Mouse (Mus musculus) cerebellum, adult 11 months (tissue): ENCODE results near the gene Ablim1.

Experiments
- DNase-seq: peaks from one replicate; pipeline ENCODE4 v3.0.0; 2022

The Ablim1 gene

DNA sequence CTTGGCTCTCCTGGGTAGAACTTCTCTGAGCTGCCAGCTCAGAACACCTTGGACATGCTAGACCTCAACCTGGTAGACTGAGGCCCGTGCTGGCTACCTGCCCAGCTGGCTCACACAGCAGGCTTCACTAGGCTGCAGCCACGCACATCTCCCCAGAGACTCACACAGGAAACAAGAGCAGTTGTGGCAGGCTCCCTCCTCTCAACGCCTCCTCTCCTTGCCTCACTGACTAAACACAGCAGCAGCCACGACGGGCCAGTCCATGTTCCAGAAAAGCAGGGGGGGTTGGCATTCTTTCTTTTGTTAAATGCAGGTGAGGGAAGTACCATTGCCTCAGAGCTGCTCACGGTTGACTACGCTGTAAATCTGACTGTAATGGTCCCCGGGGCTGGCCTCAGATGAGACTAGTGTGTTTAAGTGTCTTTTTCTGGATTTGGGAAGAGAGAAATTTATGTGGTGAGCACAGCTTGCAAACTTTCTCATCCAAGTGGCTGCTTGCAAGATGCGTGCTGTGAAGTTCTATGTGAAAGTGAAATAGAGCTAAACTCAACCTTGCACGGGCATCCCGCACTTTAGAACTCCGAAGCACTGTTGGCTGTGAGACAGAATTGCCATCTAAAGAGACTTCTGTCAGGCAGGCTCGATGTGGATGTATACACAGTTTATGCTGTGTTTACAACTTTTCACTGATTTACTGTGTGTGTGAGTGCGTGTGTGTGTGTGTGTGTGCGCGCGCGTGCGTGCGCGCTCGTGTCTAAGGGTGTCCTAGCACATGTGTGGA, 195.7 kb downstream of the Ablim1 start:
- DNase-seq = peak; percentile 65

DNA sequence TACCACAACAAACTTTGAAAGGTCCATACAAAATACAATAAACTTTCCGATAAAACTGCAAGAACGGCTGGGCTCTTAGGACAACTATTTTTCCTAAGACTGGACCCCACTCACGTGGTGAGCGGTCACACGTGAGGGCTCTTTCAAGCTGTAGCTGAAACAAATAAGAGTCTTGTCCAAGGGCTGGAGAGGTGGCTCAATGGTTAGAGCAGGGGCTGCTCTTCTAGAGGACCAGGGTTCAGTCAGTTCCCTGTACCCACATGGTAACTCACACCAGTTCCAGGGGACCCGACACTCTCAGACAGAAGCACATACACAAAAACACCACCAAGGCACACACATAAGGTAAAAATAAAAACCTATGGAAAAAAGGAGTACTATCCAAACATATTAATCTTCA, 197.0 kb downstream of the Ablim1 start:
- no peak for DNase-seq

DNA sequence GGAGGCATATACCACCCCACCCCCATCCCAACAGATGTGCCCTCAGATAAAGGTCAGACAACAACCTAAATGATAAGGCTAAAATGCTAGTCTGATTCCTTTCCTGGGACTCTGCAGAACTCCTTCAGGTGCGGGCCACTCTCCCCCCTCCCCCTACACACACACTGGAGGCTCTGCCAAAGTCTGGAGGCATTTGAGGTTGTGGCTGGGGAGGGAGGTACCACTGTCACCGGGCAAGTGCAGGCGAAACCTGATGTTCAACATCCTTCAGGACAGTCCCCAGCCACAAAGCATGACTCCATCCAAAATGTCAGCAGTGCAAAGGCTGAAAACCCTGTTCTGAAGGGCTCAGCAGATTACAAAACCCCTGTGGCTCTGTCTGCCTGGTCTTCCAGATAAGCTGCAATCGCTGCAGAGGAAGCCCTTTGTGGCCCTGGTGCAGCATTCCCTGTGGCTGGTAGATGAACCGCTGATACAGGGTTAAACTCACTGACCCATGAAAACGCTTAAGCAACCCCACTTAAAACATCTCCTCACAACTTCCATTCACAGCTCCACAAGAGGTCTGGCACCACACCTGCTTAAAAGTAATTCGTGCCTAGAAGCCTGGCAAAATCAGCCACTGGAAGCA, 197.7 kb downstream of the Ablim1 start:
- DNase-seq = no peak

DNA sequence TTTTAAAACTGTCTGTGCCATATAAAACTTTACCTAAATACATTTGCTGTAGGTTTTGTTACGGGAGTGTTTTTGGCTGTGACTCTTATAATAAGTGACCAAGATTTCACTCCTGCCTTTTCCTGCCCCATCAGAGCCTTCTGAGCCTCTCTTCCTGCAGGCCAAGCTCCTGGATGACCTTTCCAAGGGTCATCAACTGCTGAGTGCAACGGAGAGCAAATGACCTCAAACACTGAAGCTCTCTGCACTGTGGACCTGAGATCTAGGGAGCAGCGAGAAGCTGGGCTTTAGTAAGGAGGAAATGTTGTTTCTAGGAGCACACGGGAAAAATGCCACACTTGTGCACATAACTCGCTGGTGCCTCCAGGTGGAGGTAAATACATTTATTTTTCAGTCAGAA, 199.0 kb downstream of the Ablim1 start:
- no peak for DNase-seq

DNA sequence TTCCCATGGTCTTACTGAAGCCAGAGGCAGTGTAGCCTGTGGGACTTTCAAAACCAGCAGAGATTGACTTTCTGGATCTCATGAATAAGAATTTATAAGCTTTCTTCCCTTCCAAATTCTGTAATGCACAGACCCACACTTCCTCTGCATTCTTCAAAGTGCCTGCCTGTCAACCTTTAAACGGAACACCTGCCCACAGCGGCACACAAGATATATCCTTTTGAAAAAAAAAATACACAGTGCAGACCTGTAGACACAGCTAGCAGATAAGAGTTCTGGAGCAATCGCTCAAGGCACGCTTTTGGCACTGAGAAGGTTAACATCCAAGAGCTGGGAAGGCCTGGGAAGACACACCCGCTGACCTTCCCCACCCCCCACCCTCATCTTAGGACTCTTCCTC, 199.8 kb downstream of the Ablim1 start:
- no peak for DNase-seq

DNA sequence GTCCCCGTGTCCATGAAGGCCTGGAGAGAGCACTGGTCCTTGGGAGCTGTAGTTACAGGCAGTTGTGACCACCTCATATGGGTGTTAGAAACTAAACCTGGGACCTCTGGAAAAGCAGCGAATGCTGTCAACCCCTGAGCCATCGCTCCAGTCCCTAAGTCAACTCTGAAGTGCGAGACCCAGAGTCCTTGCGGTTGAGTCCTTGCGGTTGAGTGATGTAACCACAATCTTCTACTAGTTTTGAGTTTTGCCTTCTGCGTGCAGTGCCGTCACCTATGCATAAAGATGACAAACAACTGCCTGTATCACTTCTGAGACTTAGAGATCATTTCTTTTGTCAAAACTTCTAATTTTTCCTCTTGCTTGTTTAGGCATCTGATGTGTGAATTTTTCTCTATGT, 200.7 kb downstream of the Ablim1 start:
- no peak for DNase-seq

DNA sequence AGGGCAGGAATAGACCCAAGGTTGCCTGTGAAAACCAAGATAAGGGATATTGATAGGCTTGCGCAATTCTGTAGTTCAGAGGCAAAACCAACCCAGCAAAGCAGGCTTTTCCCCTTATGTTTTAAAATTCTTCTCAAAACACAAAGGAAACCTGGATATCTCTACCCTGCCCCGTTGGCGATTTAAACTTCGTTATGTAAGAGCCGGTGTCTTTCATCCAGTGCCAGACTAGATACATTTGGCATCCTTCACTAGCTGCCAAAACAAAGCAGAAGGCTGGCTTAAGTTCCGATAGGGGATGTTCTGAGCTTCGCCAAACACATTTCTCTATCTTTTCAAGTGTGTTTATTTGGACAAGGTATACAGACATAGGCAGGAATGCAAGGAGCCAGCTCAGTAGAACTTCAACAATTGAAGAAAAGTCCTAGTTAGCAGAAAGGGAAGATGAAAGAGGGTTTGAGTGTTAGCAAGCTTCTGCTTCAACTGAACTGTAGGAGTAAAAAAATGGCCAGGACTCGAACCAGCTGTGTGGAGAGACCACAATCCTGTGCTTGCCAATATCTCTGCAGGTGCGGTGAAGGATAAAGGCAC, 201.8 kb downstream of the Ablim1 start:
- peak; percentile 56 for DNase-seq

DNA sequence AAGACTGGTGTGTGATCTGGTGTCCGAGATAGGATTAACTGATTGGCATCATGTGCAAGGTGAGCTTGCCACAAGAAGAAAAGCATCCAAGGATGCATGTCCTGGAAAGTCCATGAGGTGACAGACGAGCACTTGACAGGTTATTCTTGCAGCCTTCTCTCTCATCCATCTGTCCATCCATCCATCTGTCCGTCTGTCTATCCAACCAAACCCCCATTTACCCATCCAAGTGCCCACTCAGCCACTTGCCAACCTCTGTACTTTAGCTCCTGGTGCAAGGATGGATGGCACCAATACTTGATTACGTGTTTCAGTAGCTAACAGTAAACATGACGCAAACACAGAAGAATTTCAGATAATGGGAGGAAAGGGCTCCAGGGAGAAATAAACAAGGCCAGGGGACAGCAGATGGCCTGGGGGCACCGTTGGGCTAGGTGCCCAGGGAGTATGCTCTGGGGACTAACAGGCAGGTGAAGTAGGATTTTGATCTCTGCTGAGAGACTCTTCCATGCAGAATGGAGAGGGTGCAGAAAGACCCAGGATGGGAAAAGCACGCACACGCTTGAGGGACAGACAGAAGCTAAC, 202.4 kb downstream of the Ablim1 start:
- peak; percentile 57 for DNase-seq

DNA sequence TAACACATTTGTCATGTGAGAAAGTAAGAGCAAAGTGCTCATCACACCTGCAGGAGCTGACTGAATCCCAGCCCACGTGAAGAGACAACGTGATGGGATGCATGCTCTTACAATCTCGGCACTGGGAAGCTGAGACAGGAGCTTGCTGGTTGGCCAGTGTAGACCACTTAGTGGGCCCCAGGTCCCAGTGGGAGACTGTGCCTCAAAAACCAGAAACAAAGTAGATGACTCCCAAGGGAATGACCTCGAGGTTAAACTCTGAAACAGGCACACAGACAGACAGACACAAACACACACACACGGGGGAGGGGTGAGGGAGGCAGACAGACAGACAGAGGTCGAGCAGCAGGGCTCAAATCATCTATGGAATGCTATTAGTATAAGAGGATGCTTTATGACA, 203.4 kb downstream of the Ablim1 start:
- no peak for DNase-seq

DNA sequence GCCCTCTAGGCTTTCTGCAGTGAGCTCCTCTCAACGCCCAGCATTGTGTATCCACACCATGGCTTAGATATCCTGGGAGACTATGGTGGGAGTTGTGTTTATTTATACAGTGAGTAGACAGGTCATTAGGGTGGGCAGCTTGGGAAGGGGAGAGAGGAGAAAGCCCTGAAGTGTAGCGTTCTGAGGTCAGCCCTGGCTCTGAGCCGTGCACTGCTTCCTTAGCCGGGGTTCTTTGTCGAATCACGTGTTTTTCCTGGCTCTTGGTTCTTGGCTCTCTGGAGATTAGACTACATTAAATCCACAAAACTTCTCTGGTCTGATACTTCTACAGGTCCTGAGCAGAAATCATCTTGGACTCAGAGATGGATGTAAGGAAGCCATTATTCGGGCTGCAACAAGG, 205.1 kb downstream of the Ablim1 start:
- no peak for DNase-seq

DNA sequence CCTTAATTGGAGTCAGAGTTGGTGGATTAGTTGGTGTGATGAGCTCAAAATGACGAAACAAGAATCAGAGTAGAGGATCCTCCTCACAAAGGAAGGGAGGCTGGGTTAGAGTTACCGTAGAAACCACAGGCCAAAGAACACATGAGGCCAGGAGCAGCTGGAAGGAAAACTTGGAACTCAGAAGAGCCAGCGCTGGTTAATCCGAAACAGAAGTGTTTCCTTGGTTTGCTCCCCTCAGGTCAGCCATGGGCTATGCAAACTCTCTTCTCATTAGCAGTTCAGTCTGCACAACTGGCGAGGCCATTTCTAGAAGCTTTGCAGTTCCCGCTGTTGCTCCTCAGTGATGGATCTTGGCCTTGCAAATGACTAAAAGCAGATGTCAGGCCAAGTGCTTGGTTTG, 208.2 kb downstream of the Ablim1 start:
- DNase-seq = no peak

DNA sequence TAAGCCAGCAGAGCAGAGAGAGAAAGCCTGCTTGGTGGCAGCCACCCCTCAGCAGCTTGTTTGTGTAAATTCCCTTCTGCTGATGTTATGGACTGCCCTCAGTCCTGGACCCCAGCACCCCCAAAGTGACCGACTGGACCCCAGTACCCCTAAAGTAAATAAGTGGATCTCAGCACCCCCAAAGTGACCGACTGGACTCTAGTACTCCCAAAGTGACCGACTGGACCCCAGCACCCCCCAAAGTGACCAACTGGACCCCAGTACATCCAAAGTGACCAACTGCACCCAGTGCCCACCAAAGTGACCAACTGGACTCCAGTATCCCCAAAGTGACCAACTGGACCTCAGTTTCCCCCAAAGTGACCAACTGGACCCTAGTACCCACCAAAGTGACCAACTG, 208.7 kb downstream of the Ablim1 start:
- no peak for DNase-seq

DNA sequence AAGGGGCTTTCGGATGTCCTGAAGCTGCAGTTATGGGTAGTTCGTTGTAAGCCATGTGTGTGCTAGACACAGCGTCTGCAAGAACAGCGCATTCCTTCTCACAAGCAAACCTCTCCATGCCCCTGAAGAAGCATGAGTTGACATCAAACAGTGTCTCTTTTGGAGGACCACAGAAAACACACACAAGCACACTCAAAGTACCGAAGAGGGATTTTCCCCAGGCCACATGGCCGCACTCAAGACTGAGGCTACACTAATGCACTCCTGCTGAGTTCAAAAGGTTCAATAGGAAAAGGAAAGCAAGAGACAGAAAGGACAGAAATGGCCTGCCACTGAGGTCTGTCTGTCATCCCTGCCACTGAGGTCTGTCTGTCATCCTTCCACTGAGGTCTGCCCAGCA, 209.6 kb downstream of the Ablim1 start:
- no peak for DNase-seq

DNA sequence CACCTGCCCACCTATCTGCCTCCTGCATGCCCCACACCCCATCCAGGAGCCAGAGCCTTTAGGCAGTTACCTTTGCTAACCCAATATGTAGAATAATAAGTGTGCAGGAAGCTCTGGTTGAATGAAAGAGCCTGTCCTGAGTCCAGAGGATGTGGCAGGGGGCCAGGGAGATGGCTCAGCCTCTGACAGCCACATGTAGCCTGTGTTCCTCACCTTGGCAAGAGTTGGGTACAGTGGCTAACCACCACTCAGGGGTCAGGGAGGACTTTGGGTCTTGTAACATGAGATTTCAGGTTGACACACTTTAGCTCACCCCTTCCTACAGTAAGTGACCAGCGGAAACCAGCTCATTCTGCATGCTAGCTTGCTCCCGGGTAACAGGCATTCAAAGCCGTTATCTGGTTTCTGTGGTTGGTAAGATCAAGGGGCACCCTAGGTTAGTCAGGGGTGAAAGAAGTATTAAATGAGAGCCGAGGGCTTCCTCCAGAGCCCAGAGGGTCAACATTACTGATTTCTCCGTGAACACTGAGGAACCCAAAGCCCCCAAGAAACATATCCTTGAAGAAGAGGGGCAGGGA, 210.5 kb downstream of the Ablim1 start:
- no peak for DNase-seq

DNA sequence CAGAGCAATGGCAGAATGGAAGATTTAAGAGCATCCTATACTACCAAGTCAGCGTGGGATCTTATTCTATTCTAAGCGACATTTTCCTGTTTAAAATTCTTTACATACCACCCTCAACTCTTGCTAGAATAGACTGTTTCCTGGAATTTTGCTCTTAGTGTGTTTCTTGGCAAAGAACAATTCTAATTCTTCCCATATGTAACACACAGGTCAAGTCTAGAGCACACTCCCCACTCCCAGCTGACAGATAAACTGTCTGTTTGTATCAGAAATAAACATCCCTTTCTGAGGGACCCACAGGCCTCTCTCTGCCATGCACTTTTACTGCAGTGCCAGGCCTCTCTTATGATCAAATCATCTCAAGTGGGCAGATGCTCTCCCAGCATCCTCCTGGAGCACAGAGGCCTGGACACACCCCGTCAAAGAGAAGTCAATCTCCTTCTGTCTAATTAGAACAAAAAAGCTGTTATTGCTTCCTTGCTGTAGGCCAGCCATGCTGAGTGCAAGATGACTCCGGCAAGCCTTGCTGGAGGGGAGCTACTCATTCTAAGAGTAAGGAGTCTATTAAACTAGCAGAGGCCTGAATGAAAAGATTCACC, 211.3 kb downstream of the Ablim1 start:
- DNase-seq = no peak

DNA sequence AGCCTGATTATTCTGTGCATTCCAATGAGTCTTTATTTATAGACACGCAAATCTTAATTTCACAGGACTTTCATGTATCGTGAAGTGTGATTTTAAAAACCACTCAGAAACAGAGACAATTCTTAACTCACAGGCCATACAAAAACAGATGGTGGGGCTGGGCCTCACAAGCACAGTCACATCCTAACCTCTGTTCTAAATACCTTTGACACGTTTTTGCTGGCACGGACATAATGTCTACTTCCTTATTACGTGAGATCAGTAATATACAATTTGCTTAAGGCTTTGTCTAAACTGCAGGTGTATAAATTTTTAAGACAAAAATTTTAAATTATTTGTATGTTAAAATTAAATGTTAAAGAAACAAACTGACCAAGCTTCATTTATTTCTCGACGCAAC, 212.7 kb downstream of the Ablim1 start:
- no peak for DNase-seq

DNA sequence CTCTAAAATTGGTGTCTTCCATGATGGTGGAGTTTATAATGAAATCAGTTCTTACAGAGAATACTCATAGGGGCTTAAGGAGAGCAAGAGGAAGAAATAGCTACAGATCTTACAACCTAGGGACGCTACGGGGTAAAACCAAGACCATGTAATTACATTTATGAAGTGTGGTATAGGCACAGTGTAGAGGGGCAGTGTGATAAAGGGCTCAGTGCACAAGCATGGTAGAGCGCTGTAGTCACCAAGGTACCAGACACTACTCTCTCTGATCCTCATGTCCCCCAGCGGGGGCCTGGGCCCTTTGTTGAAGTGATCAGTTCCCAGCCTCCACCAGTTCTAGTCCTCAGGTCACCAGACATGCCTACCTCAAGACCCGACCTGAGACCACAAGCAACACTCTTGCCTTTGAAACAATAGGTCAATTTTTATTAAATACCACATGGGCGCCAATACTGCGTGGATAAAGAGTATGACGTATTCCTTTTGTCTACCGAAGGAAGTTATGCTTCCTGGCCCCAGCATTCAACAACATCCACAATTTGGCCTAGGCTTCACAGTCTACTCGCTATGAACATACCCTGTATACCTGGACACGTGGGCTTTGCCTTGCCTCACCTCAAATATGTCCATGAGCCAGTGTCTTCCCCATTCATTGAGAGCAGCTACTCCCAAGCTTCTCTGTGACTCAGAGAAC, 213.8 kb downstream of the Ablim1 start:
- no peak for DNase-seq

DNA sequence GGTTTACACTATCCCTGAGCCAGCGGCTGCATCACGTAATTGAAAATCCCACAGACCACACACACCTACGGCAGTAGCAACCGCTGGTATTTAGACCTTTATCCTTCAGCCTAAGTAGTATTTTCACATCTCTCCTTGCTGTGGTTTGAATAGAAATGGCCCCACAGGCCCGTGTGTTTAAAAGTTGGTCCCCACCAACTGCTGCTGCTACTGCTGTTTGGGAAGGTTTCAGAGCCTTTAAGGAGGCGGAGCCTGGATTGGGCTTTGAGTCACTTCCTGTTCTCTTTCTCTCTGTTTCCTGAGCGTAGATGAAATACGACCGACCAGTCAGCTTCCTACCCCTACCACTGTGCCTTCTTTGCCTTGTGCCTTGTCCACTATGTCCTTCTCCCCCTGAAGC, 214.7 kb downstream of the Ablim1 start:
- no peak for DNase-seq

DNA sequence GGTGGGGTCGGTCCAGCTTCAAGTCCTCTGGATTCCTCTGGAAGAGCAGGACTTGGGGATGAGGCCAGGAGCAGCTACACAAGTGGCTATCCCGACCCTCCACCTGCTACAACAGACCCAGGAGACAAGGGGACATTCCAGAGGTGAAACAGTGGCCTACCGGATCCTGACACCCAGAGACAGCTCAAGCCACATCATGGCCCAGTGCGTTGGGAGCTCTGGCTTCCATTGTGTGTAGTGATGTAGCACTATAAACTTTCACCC, 215.7 kb downstream of the Ablim1 start:
- no peak for DNase-seq

DNA sequence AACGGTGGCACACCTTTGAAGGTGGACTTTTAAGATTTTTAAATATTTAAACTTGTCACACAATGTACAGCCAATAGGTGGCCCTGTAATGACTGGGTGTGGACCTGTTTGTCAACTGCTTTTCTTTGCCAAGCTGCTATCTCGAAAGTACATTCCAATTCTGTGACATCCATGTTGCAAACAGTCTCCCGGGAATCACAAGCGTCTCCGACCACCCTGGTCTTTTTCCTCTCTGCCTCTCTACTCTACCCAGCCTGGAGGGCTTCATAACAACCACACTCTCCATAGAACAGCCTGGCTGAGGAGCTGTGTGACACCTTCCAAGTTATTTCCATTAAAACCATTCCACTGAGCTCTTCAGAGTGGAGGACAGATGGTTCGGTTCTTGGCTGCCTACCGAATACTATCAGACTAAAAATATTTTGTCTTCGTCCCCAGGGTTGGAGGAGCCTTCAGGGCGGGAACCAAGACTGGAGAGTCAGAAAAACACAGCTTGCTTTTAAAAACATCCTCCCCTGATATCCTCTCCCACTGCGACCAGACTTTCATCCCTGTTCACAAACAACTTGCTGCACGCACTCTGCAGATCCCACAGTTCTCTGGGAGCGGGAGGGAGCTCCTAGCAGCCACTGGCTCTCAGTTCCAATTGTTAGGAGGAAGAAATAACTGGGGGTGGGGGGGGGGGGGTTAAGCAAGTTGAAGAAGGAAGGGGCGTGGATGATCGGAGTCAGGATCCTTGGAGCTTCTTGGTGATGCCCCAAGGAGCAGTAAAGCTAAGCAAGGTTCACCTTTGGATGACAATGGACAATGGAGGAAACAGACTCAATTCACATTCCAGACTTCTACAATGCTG, 216.3 kb downstream of the Ablim1 start:
- peak; percentile 67 for DNase-seq

DNA sequence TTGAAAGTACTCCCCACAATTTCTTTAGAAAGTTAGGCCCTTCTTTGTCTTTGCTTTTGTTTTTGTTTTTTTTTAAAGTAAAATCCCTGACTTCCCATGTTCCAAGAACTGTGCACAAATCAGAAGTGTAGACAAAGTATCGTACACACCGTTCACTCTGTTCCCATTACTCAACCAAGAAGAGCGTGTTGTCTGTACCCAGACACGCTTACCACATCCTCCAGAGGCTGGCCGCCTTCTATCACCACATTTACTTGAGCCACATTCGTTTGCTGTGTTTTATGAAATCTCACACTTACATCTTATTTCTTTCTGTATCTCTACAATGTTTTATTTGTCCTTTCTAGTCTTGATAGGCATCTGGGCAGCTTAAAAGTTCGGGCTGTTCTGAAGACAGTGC, 219.4 kb downstream of the Ablim1 start:
- no peak for DNase-seq

DNA sequence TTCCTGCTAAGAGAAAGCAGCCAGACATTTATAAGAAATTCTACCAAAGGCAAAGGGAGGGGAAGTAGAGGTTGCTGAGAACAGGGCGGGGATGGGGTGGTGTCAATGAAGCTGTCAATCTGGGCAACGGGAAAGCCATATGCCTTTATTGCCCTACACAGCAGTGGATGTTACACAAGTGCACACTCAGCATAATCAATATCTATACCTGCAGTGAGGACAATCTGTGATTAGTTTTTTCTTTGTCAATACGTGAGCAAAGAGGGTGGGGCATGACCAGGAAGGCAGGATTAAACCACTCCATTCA, 221.1 kb downstream of the Ablim1 start:
- DNase-seq = no peak
